In genomic region chr11:119732961-119733656, GRCm38 (mm10) we compare ENCODE assay signal across 15 mouse cellular contexts.
A peak's percentile ranks its signal among the peaks of the same experiment; 100 is the strongest.
DNase-seq lines count a peak whose midpoint lies in the region; ATAC-seq and TF ChIP-seq lines count a peak whose summit lies in the region.
"Had no signal": no experiment of that assay in that cellular context is flagged by ENCODE, and none has a peak within 500 bp of the region (broad histone marks: within the 10 kb centered on the region; RNA-seq: fewer than 3 reads in every experiment).

No protein-coding gene starts in this region.

- ATAC-seq in lung, postnatal 0 days = no peak
- no peak for ATAC-seq in intestine, embryonic 16.5 days
- ATAC-seq: activated CD4-positive, CD25-positive, alpha-beta regulatory T cell, adult 4 months; forebrain, embryonic 16.5 days; hindbrain, embryonic 16.5 days had no signal

- no peak overlapping the region for H3K27ac ChIP-seq in lung, postnatal 0 days (ENCODE audit: low read length)
- H3K27ac ChIP-seq in heart, embryonic 10.5 days = peak overlapping the region; percentile 77
- H3K27ac ChIP-seq in intestine, embryonic 16.5 days (ENCODE audit: low read length) = no peak overlapping the region
- H3K27ac ChIP-seq: limb, embryonic 15.5 days had no signal

- no peaks in the 10 kb centered on the region for H3K4me1 ChIP-seq in lung, postnatal 0 days (ENCODE audit: insufficient read depth, low read depth, low read length)
- H3K4me1 ChIP-seq in heart, embryonic 10.5 days = peaks cover 74% of the 10 kb centered on the region
- 0 out of 2 replicates have a peak, but pooled peaks cover 4% of the 10 kb centered on the region for H3K4me1 ChIP-seq in intestine, embryonic 16.5 days (ENCODE audit: control insufficient read depth, insufficient read depth, low read length)

- WGBS in lung, postnatal 0 days = 24% methylated on average over 4 of the region's 4 CpGs
- 18% methylated on average over 4 of the region's 4 CpGs for WGBS in heart, embryonic 10.5 days
- WGBS in intestine, embryonic 16.5 days = 32% methylated on average over 4 of the region's 4 CpGs

- DNase-seq in lung, postnatal 10 days = peak; percentile 22
- DNase-seq in lung, postnatal 0 days (ENCODE audit: low spot score) = no peak
- DNase-seq in cerebellum, adult 9-11 months = peak; percentile 88
- DNase-seq in heart, embryonic 10.5 days (ENCODE audit: low spot score) = no peak
- peak; percentile 23 for DNase-seq in heart, postnatal 4 days
- no peak for DNase-seq in kidney, adult 18-20 months
- no peak for DNase-seq in embryo, embryonic 10.5 days (ENCODE audit: low spot score)
- DNase-seq: embryo, embryonic 11 days; gastrocnemius, postnatal 36 days; lung, adult 2 months had no signal

- H3K4me2 ChIP-seq in lung, postnatal 0 days (replicated peaks; ENCODE audit: low read depth, low read length) = no peak overlapping the region
- no peak overlapping the region for H3K4me2 ChIP-seq in intestine, embryonic 16.5 days (ENCODE audit: low read depth, low read length)
- H3K4me2 ChIP-seq: limb, embryonic 15.5 days had no signal

- TF ChIP-seq EP300 in lung, postnatal 0 days (IDR thresholded peaks at IDR 0.05) = no peak

- no peak for TF ChIP-seq CTCF in lung, postnatal 0 days (IDR thresholded peaks at IDR 0.05)

- no peaks in the 10 kb centered on the region for H3K9me3 ChIP-seq in lung, postnatal 0 days (ENCODE audit: low read length)
- no peaks in the 10 kb centered on the region for H3K9me3 ChIP-seq in heart, embryonic 10.5 days
- no peaks in the 10 kb centered on the region for H3K9me3 ChIP-seq in intestine, embryonic 16.5 days (ENCODE audit: control insufficient read depth, low read length)
- H3K9me3 ChIP-seq: limb, embryonic 15.5 days had no signal

- H3K9ac ChIP-seq in lung, postnatal 0 days (replicated peaks; ENCODE audit: low read depth) = no peak overlapping the region
- no peak overlapping the region for H3K9ac ChIP-seq in intestine, embryonic 16.5 days (ENCODE audit: low read depth, low read length)
- H3K9ac ChIP-seq: limb, embryonic 15.5 days had no signal

- no peaks in the 10 kb centered on the region for H3K27me3 ChIP-seq in lung, postnatal 0 days (replicated peaks; ENCODE audit: insufficient read depth, low read length)
- H3K27me3 ChIP-seq in heart, embryonic 10.5 days (ENCODE audit: insufficient read depth, poor library complexity, severe bottlenecking) = no peaks in the 10 kb centered on the region
- H3K27me3 ChIP-seq in intestine, embryonic 16.5 days (replicated peaks; ENCODE audit: control insufficient read depth, insufficient read depth, low read length) = no peaks in the 10 kb centered on the region
- H3K27me3 ChIP-seq: limb, embryonic 15.5 days had no signal

- H3K36me3 ChIP-seq in lung, postnatal 0 days (ENCODE audit: insufficient read depth, low read length) = no peaks in the 10 kb centered on the region
- H3K36me3 ChIP-seq in heart, embryonic 10.5 days = 0 out of 2 replicates have a peak, but pooled peaks cover 2% of the 10 kb centered on the region
- H3K36me3 ChIP-seq in intestine, embryonic 16.5 days (ENCODE audit: control insufficient read depth, insufficient read depth, low read length) = no peaks in the 10 kb centered on the region
- H3K36me3 ChIP-seq: limb, embryonic 15.5 days had no signal

- H3K4me3 ChIP-seq in lung, postnatal 0 days (ENCODE audit: low read depth, low read length) = no peak overlapping the region
- 0 out of 2 replicates have a peak overlapping the region, but pooled peaks have one; percentile 18 for H3K4me3 ChIP-seq in heart, embryonic 10.5 days
- no peak overlapping the region for H3K4me3 ChIP-seq in intestine, embryonic 16.5 days (ENCODE audit: low read length)
- H3K4me3 ChIP-seq: limb, embryonic 15.5 days had no signal

Comparison
In these comparisons a context has a peak if more than half of its experiments do, and no peak if none do; other contexts are left out.
1. DNase-seq: peak in lung, postnatal 10 days (single experiment), cerebellum, adult 9-11 months (single experiment) and heart, postnatal 4 days (single experiment); none in lung, postnatal 0 days (single experiment), heart, embryonic 10.5 days (single experiment), kidney, adult 18-20 months (single experiment) and embryo, embryonic 10.5 days (single experiment).